Mouse (Mus musculus): ENCODE data around the gene Retn.

Retn gene

DNA sequence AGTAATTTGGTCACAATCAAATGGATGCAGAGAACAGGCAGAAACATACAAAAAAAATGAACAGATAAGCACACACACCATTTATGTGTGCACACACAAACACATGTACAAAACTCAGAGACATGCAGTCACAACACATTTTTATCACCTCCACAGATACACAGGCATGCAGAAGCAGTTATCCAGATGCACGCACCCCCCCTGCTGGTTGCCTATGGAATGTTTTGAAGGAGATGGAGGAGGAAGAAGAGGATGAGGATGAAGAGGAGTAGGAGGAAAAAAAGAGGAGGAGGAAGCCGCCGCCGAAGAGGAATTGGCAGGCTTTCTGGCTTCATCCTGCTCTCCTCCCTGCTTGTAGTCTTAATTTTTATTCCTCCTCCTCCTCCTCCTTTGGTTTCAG is 50.1 kb downstream of the Retn start:
- no peak for ATAC-seq (ENCODE audit: insufficient number of reproducible peaks, low FRiP score, low TSS enrichment)

DNA sequence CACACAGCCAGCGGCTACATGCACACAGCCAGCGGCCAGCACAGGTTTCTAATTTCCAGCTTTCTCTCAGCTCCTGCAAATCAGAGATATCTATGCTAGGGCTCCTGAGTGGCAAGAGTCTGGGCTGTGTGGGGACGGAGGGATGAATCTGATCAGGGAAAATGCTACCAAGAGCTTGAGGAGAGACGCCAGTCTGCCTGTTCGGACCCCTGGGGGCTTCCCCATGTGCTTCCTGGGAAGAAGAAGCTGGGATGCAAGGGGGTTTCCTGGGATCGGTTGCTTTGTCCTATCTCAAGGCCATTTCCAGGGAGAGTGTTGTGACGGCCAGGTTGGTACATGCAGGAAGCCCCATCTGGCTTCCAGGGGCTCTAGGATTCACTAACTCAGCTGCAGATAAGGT is 52.0 kb downstream of the Retn start:
- ATAC-seq (ENCODE audit: insufficient number of reproducible peaks, low FRiP score, low TSS enrichment) = no peak

Data from cerebellum, adult (tissue).